Mouse (Mus musculus) CD4-positive, CD25-positive, alpha-beta regulatory T cell (primary cell): ENCODE measurements around the gene Fpr-rs4. TPM values are rescaled to one million over a fixed set of nuclear protein-coding genes. Genes with fewer than 3 reads are reported as not detected.

Experiments
- polyA plus RNA-seq: library from polyadenylated mRNA; unstranded; fragments of 100-300 nt; shearing (Covaris generic); gene quantifications from one replicate; pipeline ENCODE4 v1.2.1, GENCODE M21; 2017

Gene Fpr-rs4
- polyA plus RNA-seq = not detected

DNA sequence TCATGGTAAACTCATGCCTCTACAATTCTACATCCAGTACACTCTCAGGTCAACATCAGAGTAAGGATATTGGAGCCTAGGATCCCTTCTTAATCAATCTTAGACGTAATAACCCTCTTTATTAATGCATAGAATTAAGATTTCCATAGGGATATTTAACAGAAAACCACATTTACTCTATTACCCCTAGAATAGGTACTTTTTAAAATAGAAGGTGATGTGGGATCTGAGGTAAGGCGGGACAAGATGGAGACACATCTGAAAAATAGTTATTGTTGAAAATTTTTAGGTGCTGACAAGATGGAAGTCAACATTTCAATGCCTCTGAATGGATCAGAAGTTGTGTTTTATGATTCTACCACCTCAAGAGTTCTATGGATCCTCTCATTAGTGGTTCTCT, at the start of gene Fpr-rs4:
TSS of gene Fpr-rs4 (plus strand) at position 301 of the 400 bp plus-strand sequence.

GRCm38 (mm10) chr17:18049124-18049523, 27.6 kb downstream of the Fpr-rs4 start, which contains the start of gene Vmn2r124:
Gene Vmn2r124 (plus strand): TSS chr17:18049424.

Other genes starting within 250 kb of the Fpr-rs4 start
- 4.0 TPM for gene Spaca6, start 194.6 kb upstream of the Fpr-rs4 start, polyA plus RNA-seq
- not detected for gene Has1, start 166.5 kb upstream of the Fpr-rs4 start, polyA plus RNA-seq
- 0.13 TPM for gene Fpr1, start 137.8 kb upstream of the Fpr-rs4 start, polyA plus RNA-seq
- gene Fpr2, start 133.9 kb upstream of the Fpr-rs4 start, polyA plus RNA-seq = not detected
- gene Fpr3, start 133.9 kb upstream of the Fpr-rs4 start, polyA plus RNA-seq = not detected
- gene Vmn2r124, start 27.7 kb downstream of the Fpr-rs4 start, polyA plus RNA-seq = 0.02 TPM
- gene Vmn2r91, start 63.3 kb downstream of the Fpr-rs4 start, polyA plus RNA-seq = not detected
- gene Vmn2r92, start 130.2 kb downstream of the Fpr-rs4 start, polyA plus RNA-seq = 0.10 TPM